Mouse (Mus musculus): ENCODE measurements around the gene Kit. TPM values are rescaled to one million over a fixed set of nuclear protein-coding genes. Genes with fewer than 3 reads are reported as not detected.

Kit gene
- total RNA-seq, 2 experiments from 2014 or later: 14.5 to 18.4 TPM

DNA sequence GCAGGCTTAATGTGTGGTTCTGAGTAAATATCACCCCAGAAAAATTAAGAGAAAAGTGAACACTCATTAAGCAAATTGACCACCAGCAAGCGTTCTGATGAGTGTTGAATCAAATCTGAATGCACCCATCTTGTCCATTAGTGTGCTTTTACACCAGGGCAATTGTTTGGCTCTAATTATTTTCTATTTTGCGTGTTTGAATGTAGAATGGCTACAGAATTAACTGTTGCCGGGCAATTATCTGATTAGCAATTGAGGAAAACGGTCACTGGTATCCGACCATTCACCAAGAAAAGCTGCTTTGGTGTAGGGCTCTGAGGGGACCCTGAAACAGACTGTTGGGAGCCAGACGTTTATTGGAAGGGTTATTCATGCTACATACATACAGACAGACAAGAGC is 16.2 kb downstream of the Kit start:
- DNase-seq: no peak

DNA sequence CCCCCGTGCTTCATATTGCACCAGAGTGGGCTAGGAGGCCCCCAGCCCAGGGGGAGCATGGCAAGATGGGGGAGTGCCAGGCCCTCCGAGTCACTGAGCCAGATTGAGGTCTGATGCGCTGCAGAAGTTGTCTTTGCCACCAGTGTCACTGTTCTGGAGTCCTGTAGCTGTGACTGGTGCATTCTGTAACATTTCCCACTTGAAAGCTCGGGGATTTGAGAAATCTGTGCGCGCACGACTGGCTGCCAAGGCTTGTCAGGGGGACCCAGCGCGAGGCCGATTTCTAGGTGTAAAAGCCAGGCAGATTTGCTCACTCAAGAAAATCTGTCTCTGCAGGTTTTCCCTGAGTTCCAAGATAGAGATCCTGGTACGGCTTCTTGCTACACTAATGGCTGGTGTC is 16.9 kb downstream of the Kit start:
- no peak for DNase-seq

GRCm38 (mm10) chr5:75595319-75595718 is 20.6 kb downstream of the Kit start:
- DNase-seq: no peak

DNA sequence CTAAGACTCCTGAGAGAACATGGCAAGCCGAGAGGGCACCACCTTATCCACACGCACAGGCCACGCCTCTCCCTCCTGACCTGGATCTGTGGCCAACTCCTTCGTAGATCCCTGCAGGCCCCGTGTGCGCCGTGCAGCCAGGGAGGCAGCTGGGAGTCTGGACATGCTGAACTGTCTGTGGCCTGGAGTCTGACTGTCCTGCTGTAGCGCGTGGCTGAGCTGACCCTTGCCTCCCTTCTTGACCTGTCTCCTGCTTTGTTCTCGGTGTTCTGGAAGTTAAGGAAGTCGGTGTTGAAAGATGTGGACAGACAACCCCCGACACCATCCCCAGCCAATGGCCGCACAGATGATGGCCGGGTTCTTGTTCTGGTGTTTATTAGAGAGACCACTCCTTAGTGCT is 21.5 kb downstream of the Kit start:
- DNase-seq: peak; percentile 25

- DNase-seq: no peak
Observed at GRCm38 (mm10) chr5:75597316-75597715, 22.6 kb downstream of the Kit start.

DNA sequence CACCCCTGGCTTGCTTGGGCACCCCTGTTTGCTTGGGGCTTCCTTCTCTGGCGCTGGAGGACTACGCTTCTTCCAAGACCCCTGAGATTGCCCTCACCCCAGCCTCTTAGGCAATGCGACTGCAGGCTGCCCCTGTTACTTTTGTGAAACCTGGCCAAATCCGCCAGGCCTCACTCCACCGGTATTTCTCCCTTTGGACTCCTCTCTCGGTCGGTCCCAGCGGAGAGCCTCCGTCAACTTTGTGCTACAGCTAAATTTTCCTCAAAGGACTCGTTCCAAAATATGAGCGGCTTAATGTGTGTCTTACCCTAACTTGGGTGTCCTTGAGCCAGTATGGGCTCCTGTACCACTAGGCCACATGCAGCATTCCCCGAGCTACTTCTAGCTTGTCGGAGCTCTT is 23.8 kb downstream of the Kit start:
- DNase-seq: no peak

DNA sequence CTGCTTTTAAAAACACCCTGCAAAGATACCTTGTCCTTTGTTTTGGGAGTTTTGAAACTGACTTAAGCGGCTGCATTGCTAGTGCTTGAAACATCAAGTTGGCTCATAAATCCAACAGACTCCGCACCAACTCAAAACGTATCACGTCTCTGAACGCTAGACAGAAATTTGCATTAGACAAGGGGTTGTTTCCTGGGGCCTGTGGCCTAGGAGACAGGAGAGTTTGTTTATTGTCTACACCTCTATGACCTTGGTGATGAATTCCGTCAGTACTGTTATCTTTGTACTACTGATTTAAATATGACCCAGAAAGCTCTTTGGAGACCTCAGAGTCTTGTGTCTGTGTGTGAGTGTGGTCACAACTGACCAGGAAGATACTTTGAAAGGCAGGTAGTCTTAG is 25.3 kb downstream of the Kit start:
- DNase-seq: no peak

- DNase-seq: no peak
Observed at GRCm38 (mm10) chr5:75604238-75604637, 29.5 kb downstream of the Kit start.

- DNase-seq: peak; percentile 25
Observed at GRCm38 (mm10) chr5:75606898-75607297, 32.2 kb downstream of the Kit start.

- no peak for DNase-seq
Observed at GRCm38 (mm10) chr5:75607971-75608370, 33.3 kb downstream of the Kit start.

DNA sequence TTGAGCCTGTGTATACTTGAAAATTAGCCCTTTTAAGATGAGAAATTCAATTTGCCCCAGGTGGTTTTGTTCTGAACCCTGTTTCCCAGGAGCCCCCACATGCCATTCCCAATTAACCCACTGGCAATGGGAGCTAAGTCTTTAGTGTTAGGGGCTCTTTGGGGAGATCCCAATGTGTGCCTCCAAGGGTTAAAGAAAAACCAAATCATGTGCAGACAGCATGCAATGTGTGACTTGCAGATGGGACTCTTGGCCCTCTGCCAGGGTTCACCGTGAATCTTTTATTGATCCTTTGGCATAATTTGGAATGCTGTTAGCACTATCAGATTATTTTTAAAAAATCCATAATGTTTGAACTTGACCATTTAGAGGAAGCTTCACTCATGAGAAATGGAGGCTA is 37.7 kb downstream of the Kit start:
- no peak for DNase-seq

DNA sequence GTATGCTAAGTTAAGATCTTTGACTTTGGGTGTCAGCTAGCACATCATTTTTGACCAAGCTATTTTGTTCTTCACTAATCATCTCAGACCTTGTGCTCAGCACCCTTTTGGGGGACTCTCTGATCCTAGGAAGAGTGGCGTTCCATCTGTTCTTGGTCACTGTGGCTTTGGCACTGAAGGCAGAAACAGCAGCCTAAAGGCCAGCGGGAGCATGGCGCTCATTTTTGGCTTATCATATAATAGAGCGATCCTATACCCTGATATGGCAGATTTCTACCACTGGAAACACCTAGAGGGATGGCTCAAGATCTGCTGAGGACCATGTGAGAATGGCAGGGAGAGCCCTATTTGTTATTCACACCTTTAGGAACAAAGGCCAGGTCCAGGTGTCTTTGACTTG is 38.2 kb downstream of the Kit start:
- DNase-seq: no peak

GRCm38 (mm10) chr5:75615000-75615571 is 40.4 kb downstream of the Kit start:
- DNase-seq: no peak

DNA sequence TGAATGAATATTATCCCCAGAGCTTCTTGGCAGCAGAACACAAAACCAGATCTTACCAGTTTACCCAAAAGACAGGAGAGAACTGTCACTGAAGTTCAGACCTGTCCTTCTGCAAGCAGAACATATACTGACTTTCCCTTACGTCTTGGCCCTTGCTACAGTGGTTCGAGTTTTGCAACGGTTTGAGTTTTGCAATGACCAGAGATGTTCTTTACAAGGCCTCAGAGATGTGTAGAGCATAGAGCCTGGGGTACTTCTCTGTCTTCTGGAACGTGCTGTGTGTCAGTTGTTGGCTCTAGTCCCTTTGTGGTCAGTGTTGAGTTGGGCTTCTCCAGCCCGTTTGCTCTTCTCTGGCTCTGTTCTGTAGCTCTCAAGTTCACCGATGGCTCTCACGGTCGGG is 40.9 kb downstream of the Kit start:
- DNase-seq: no peak

- no peak for DNase-seq
Observed at GRCm38 (mm10) chr5:75622401-75622800, 47.7 kb downstream of the Kit start.

GRCm38 (mm10) chr5:75623007-75623406 is 48.3 kb downstream of the Kit start:
- DNase-seq: no peak

- DNase-seq: no peak
Observed at GRCm38 (mm10) chr5:75623520-75623919, 48.8 kb downstream of the Kit start.

DNA sequence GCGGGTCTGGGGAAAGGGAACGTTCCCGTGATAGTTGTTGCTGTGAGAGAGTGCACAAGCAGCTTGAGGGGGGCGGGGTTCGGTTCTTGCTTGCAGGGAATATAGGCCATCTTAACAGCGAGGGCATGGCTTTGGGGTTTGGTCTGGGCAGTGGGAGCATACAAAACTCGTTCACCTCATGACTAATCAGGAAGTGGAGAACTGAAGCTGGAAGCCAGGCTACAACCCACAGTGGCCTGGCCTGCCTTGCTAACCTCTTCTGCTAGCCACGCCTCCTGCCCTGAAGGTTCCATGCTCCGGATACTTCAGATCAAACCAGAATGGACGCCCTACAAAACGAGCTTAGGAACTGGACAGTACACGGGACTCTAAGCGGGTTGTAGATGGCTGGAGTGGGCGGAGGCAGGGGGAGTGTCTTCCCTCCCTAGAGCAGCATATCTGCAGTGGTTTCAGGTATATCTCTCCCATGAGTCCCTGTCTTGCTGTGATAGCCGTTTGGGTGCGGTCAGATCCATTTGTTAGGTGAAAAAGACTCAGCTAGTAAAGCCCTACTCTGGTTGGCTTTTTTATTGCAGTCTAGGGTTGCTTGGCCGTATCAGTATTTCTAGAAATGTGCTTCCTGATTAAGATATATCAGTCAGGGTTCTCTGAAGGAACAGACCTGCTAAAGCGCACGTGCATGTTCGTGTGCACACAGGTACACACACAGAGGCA is 49.4 kb downstream of the Kit start:
- no peak for DNase-seq

DNA sequence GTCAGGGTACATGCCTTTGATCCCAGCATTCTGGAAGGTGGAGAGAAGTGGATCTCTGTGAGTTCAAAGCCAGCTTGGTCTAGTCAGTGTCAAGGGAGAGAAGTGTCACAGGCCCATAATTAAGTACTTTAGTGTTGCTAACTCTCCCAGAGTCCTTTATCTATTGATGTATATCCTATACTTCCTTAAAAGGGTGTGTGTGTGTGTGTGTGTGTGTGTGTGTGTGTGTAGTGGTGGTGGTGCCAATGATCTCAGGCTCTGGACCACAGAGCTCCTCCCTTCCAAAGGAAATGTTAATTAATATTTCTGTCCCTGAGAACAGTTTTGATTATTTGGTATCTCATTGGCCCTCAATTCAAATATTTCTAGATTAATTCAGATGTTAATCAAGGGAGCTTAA is 50.3 kb downstream of the Kit start:
- DNase-seq: no peak

GRCm38 (mm10) chr5:75626284-75626683 is 51.6 kb downstream of the Kit start:
- no peak for DNase-seq

DNA sequence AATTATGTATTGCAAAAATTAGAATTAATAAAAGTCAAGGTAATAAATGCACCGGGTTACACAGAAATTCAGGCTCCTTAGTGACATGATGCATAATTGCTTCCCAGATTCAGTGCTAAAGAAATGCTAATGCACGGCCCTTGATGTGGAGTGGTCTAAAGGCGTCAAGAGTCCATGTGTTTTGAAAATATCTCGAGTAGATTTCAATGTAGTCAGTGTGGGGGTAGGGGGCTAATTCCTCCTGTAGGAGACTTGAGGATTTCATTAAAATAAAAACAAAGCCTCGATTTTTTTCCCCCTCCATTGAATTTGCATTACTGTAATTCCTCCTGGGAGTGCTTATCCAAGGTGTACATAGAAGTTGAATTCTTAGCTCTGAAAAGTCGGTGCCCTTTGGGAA is 52.0 kb downstream of the Kit start:
- DNase-seq: no peak

GRCm38 (mm10) chr5:75632257-75632656 is 57.5 kb downstream of the Kit start:
- no peak for DNase-seq

DNA sequence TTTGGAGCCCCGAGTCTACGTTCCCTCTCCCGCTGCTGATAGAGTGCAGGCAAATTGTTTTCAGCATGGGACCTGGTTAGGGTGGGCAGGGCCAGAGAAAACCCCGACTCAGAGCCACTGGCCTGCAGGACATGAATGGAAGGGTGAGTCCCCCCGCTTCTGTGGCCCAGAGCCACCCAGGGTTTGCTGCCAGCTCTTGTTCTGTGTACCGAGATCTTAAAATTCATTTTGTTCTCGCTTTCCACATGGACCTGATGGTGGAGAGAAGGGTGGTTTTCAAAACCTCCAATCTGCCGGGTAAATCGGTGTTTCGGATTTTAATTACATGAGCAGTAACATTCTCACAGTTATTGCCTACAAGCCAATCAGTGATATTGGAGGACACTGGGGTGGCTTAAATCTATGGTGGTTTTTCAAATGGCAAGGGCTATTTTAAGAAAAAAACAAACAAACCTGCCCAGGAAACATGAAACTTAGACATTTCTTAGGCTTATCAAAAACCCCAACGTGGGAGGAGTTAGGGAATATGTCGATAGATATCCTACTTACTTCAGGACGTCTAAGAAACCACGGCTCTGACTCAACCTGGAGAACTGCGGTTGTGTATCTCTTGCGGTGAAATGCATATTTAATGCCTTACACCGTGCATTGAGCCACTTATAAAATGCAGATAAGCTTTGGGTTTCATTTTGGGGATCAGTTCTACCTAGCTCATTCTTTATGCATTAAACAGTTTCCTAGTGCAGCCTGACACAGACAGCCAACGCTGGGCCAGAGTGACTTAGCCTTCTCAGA is 58.3 kb downstream of the Kit start:
- no peak for DNase-seq

GRCm38 (mm10) chr5:75635385-75635784 is 60.7 kb downstream of the Kit start:
- DNase-seq: no peak

Data from heart, postnatal 4 days (tissue).